Mouse (Mus musculus) embryonic facial prominence, embryonic 15.5 days (tissue): Measurements from ENCODE around the gene Lrguk. TPM values are rescaled to one million over a fixed set of nuclear protein-coding genes. Genes with fewer than 3 reads are reported as not detected.

Experiments used
- ATAC-seq: fragments of 200-750 bp; cut with Nextera tagmentation; 2 replicates; pipeline ENCODE4 v1.8.0; 2017; ENCODE audit warnings: low read depth, moderate TSS enrichment; ENCODE audit not compliant: insufficient number of reproducible peaks, low FRiP score, low TSS enrichment
- H3K27ac ChIP-seq: fragments of 300-500 bp; sonication (generic); replicated peaks from 2 replicates; pipeline ENCODE4 v1.5.1; 2015; ENCODE audit warnings: mild to moderate bottlenecking, inconsistent platforms
- H3K27me3 ChIP-seq: fragments of 300-500 bp; sonication (generic); 2 replicates; pipeline ENCODE4 v1.6.1; 2015; ENCODE audit warnings: inconsistent platforms
- H3K36me3 ChIP-seq: fragments of 300-500 bp; sonication (generic); 2 replicates; pipeline ENCODE4 v1.6.1; 2015; ENCODE audit warnings: mild to moderate bottlenecking, inconsistent platforms
- H3K4me1 ChIP-seq: fragments of 300-500 bp; sonication (generic); 2 replicates; pipeline ENCODE4 v1.6.1; 2015; ENCODE audit warnings: inconsistent platforms
- H3K4me2 ChIP-seq: fragments of 300-500 bp; sonication (generic); replicated peaks from 2 replicates; pipeline ENCODE4 v1.6.1; 2015; ENCODE audit warnings: mild to moderate bottlenecking, inconsistent platforms
- H3K4me3 ChIP-seq: fragments of 300-500 bp; sonication (generic); replicated peaks from 2 replicates; pipeline ENCODE4 v1.5.1; 2015; ENCODE audit warnings: mild to moderate bottlenecking, inconsistent platforms
- H3K9ac ChIP-seq: fragments of 300-500 bp; sonication (generic); 2 replicates; pipeline ENCODE4 v1.6.1; 2015; ENCODE audit warnings: inconsistent platforms
- H3K9me3 ChIP-seq: fragments of 300-500 bp; sonication (generic); replicated peaks from 2 replicates; pipeline ENCODE4 v1.6.1; 2016; ENCODE audit warnings: inconsistent platforms
- WGBS: fragments of 180-500 bp; shearing (Covaris S2); methylation state at CpG from one replicate; pipeline ENCODE4 v1.1.7; 2015; 5-methylcytosine and 5-hydroxymethylcytosine counted together
- polyA plus RNA-seq: library from polyadenylated mRNA; unstranded; fragments of >200 nt; fragmentation: Nextera tagmentation; extraction: Ambion mirVana; gene quantifications from 2 replicates; pipeline ENCODE4 v1.2.1, GENCODE M21; 2015

Lrguk gene
- polyA plus RNA-seq, 1 experiment from 2014 or later, result 3.3 TPM

- H3K9me3 ChIP-seq, result no peaks in the 10 kb centered on the region
- H3K27me3 ChIP-seq, result no peaks in the 10 kb centered on the region
- no peaks in the 10 kb centered on the region for H3K36me3 ChIP-seq
- ATAC-seq, result no peak
- H3K4me3 ChIP-seq, result no peak overlapping the region
- H3K9ac ChIP-seq, result no peak overlapping the region
- H3K4me1 ChIP-seq, result peaks cover 4% of the 10 kb centered on the region; the same call in 1 of the 2 replicates
- H3K4me2 ChIP-seq, result no peak overlapping the region
- 75% methylated on average over 3 of the region's 3 CpGs for WGBS
- no peak overlapping the region for H3K27ac ChIP-seq
Measured at GRCm38 (mm10) chr6:34181961-34182360, 152.7 kb downstream of the Lrguk start.

- no peak for ATAC-seq
- Histone ChIP-seq H3K36me3 (no peaks in the 10 kb centered on the region), H3K9ac (no peak overlapping the region), H3K4me1 (0 out of 2 replicates have a peak, but pooled peaks cover 2% of the 10 kb centered on the region), H3K27ac (no peak overlapping the region), H3K27me3 (no peaks in the 10 kb centered on the region), H3K4me2 (no peak overlapping the region), H3K4me3 (no peak overlapping the region), H3K9me3 (no peaks in the 10 kb centered on the region)
- 76% methylated on average over 3 of the region's 3 CpGs for WGBS
Measured at GRCm38 (mm10) chr6:34183326-34183725, 154.1 kb downstream of the Lrguk start.

Other genes with a start within 250 kb of the Lrguk start
- gene Slc35b4, start 147.7 kb downstream of the Lrguk start, polyA plus RNA-seq, result 43.6 and 44.5 TPM in 2 replicates